ENCODE assay signal across 9 mouse cellular contexts in genomic region chr11:109316921-109317320, GRCm38 (mm10). TPM values are rescaled to one million over a fixed set of nuclear protein-coding genes. Genes with fewer than 3 reads are reported as not detected.
A peak's percentile ranks its signal among the peaks of the same experiment; 100 is the strongest.
DNase-seq lines count a peak whose midpoint lies in the region; ATAC-seq and TF ChIP-seq lines count a peak whose summit lies in the region.
"Had no signal": no experiment of that assay in that cellular context is flagged by ENCODE, and none has a peak within 500 bp of the region (broad histone marks: within the 10 kb centered on the region; RNA-seq: fewer than 3 reads in every experiment).

No protein-coding gene starts in this region.

- TF ChIP-seq CTCF in left cerebral cortex, adult 2 months (IDR thresholded peaks at IDR 0.05), result peak; percentile 75

- ATAC-seq in inflammation-experienced regulatory T-cells, adult 6 months, result peak; percentile 38
- 0 out of 2 replicates have a peak, but pooled peaks have one; percentile 24 for ATAC-seq in monocyte, adult 5-6 weeks (replicated peaks; ENCODE audit: insufficient number of reproducible peaks, low FRiP score, low TSS enrichment, poor library complexity, severe bottlenecking)

- intact Hi-C loops in left cerebral cortex, adult 2 months (cut with DNase I), result loop anchor here (1.0 to 5.0 kb wide), 4 partner anchors 108 to 545 kb away; partner anchors contain the start of gene Amz2

- DNase-seq in adrenal gland, adult 2 months, result peak; percentile 52
- no peak for DNase-seq in adrenal gland, postnatal 4 days (ENCODE audit: low spot score in 2 of 2)
- DNase-seq in left cerebral cortex, adult 2 months (ENCODE audit: extremely low spot score in 1 of 2, low spot score in 2 of 2), result peak; percentile 51 to 56
- no peak for DNase-seq in left cerebral cortex, adult 8-10 months (ENCODE audit: low spot score in 2 of 2)
- DNase-seq in adrenal gland, postnatal 25 days, result peak; percentile 48
- no peak for DNase-seq in c-Kit-positive CD71-positive TER-119-positive erythroid progenitor cells, embryonic 14.5 days (ENCODE audit: low spot score)

- no peak overlapping the region for H3K4me3 ChIP-seq in left cerebral cortex, adult 2 months
- H3K4me3 ChIP-seq: limb, embryonic 13.5 days had no signal

- H3K27ac ChIP-seq in left cerebral cortex, adult 2 months, result no peak overlapping the region
- H3K27ac ChIP-seq: limb, embryonic 13.5 days had no signal

RNA-seq across cellular contexts. Expression of gene Rgs9, which starts 19.0 kb away (rescaled TPM):
- total RNA-seq in adrenal gland, adult 2 months (2021), result 1 to 10 TPM; 4.3 to 6.0 TPM
- 2.5 and 2.8 TPM in 2 replicates for polyA plus RNA-seq in adrenal gland, adult 2 months (2012; rRNA removed)
- total RNA-seq in adrenal gland, postnatal 4 days (2021), result 10 to 100 TPM; 10.8 to 11.3 TPM
- 10 to 100 TPM; 20.3 to 44.5 TPM for total RNA-seq in left cerebral cortex, adult 2 months (2021)
- 100 to 1,000 TPM; 118 to 133 (median 128) TPM for total RNA-seq in left cerebral cortex, adult 8-10 months (2022)
- 3.7 and 4.9 TPM in 2 replicates for total RNA-seq in adrenal gland, postnatal 25 days (2021)
- 1 to 10 TPM; 4.2 to 6.6 (median 4.9) TPM for polyA plus RNA-seq in inflammation-experienced regulatory T-cells, adult 6 months (2017; shearing (Covaris generic))
- total RNA-seq in monocyte, adult 5-6 weeks (2017), result 0.19 to 0.78 TPM in 2 of 3 replicates, not detected in the other

RNA-seq across cellular contexts. Expression of gene Gna13, which starts 45.7 kb away (rescaled TPM):
- total RNA-seq in adrenal gland, adult 2 months (2021), result 10 to 100 TPM; 59.8 to 61.8 TPM
- polyA plus RNA-seq in adrenal gland, adult 2 months (2012; rRNA removed), result 21.7 and 23.2 TPM in 2 replicates
- 10 to 100 TPM; 75.1 to 78.2 TPM for total RNA-seq in adrenal gland, postnatal 4 days (2021)
- total RNA-seq in left cerebral cortex, adult 2 months (2021), result 10 to 100 TPM; 45.0 to 47.7 TPM
- total RNA-seq in left cerebral cortex, adult 8-10 months (2022), result 10 to 100 TPM; 51.9 to 58.1 (median 54.0) TPM
- 52.6 and 68.3 TPM in 2 replicates for total RNA-seq in adrenal gland, postnatal 25 days (2021)
- polyA plus RNA-seq in inflammation-experienced regulatory T-cells, adult 6 months (2017; shearing (Covaris generic)), result 10 to 100 TPM; 57.3 to 78.9 (median 61.4) TPM
- total RNA-seq in monocyte, adult 5-6 weeks (2017), result 71.1 to 88.8 TPM (median 81.3 TPM) in 3 replicates

Comparison
In these comparisons a context has a peak if more than half of its experiments do, and no peak if none do; other contexts are left out.
1. DNase-seq: peak in adrenal gland, adult 2 months (single experiment), left cerebral cortex, adult 2 months (2 of 2) and adrenal gland, postnatal 25 days (single experiment); none in adrenal gland, postnatal 4 days (0 of 2), left cerebral cortex, adult 8-10 months (0 of 2) and c-Kit-positive CD71-positive TER-119-positive erythroid progenitor cells, embryonic 14.5 days (single experiment).